Mouse (Mus musculus): ENCODE data around the gene Mast2. TPM values are rescaled to one million over a fixed set of nuclear protein-coding genes. Genes with fewer than 3 reads are reported as not detected.
A peak's percentile ranks its signal among the peaks of the same experiment; 100 is the strongest.

The Mast2 gene
- polyA plus RNA-seq (2014; fragmentation: Nextera tagmentation; extraction: Ambion mirVana), result 17.6 and 25.7 TPM in 2 replicates

- H3K4me3 ChIP-seq (ENCODE audit: low read length), result peak within 1 kb of the TSS; percentile 98
- 2% methylated on average over 64 of the region's 68 CpGs for WGBS
These were observed at the start of gene Mast2 for GRCm38 (mm10) chr4:116464126-116464981. Mast2 (minus strand) TSS chr4:116464183.

GRCm38 (mm10) chr4:116507425-116508218 is 43.6 kb upstream of the Mast2 start, which contains the start of gene Ipp:
Ipp (plus strand) TSS chr4:116507549.
- peak; percentile 99 for ATAC-seq (ENCODE audit: low FRiP score, low TSS enrichment)
- H3K27me3 ChIP-seq (ENCODE audit: control insufficient read depth, insufficient read depth, low read length), result no peaks in the 10 kb centered on the region
- H3K4me1 ChIP-seq (ENCODE audit: control insufficient read depth, insufficient read depth, low read length), result peaks cover 4% of the 10 kb centered on the region; the same call in 1 of the 2 replicates
- H3K9me3 ChIP-seq (ENCODE audit: control insufficient read depth, low read length), result no peaks in the 10 kb centered on the region
- H3K9ac ChIP-seq (ENCODE audit: low read depth, low read length), result peak within 1 kb of the TSS; percentile 77
- H3K27ac ChIP-seq (ENCODE audit: low read depth, low read length), result peak within 1 kb of the TSS; percentile 94
- peak within 1 kb of the TSS; percentile 66 for H3K4me3 ChIP-seq (ENCODE audit: low read length)
- under 1% methylated on average over 52 of the region's 55 CpGs for WGBS
- H3K4me2 ChIP-seq (replicated peaks; ENCODE audit: low read depth, low read length), result peak within 1 kb of the TSS; percentile 57
- H3K36me3 ChIP-seq (ENCODE audit: control insufficient read depth, insufficient read depth, low read length), result no peaks in the 10 kb centered on the region

More at GRCm38 (mm10) chr4:116464126-116464981, at the start of gene Mast2:
- Histone ChIP-seq H3K27me3 (ENCODE audit: control insufficient read depth, insufficient read depth, low read length) (no peaks in the 10 kb centered on the region), H3K27ac (ENCODE audit: low read depth, low read length) (peak within 1 kb of the TSS; percentile 89), H3K9ac (ENCODE audit: low read depth, low read length) (peak within 1 kb of the TSS; percentile 93), H3K36me3 (ENCODE audit: control insufficient read depth, insufficient read depth, low read length) (no peaks in the 10 kb centered on the region), H3K9me3 (ENCODE audit: control insufficient read depth, low read length) (0 out of 2 replicates have a peak, but pooled peaks cover 4% of the 10 kb centered on the region), H3K4me1 (ENCODE audit: control insufficient read depth, insufficient read depth, low read length) (peaks cover 13% of the 10 kb centered on the region), H3K4me2 (replicated peaks; ENCODE audit: low read depth, low read length) (peak within 1 kb of the TSS; percentile 69)
- peak; percentile 91 for ATAC-seq (ENCODE audit: low FRiP score, low TSS enrichment)

- ATAC-seq (ENCODE audit: low FRiP score, low TSS enrichment), result 0 out of 2 replicates have a peak, but pooled peaks have one; percentile 5
- Histone ChIP-seq H3K36me3 (ENCODE audit: control insufficient read depth, insufficient read depth, low read length) (no peaks in the 10 kb centered on the region), H3K27ac (ENCODE audit: low read depth, low read length) (no peak overlapping the region), H3K27me3 (ENCODE audit: control insufficient read depth, insufficient read depth, low read length) (no peaks in the 10 kb centered on the region), H3K9ac (ENCODE audit: low read depth, low read length) (peak overlapping the region; percentile 77), H3K4me1 (ENCODE audit: control insufficient read depth, insufficient read depth, low read length) (peaks cover 4% of the 10 kb centered on the region; the same call in 1 of the 2 replicates), H3K4me3 (ENCODE audit: low read length) (peak overlapping the region; percentile 66), H3K4me2 (replicated peaks; ENCODE audit: low read depth, low read length) (peak overlapping the region; percentile 57), H3K9me3 (ENCODE audit: control insufficient read depth, low read length) (no peaks in the 10 kb centered on the region)
- WGBS, result 27% methylated on average over 11 of the region's 11 CpGs
These were observed 43.0 kb upstream of the Mast2 start for GRCm38 (mm10) chr4:116506886-116507424.

GRCm38 (mm10) chr4:116499978-116500377 is 36.0 kb upstream of the Mast2 start:
- Histone ChIP-seq H3K4me1 (ENCODE audit: control insufficient read depth, insufficient read depth, low read length) (no peaks in the 10 kb centered on the region), H3K4me2 (replicated peaks; ENCODE audit: low read depth, low read length) (no peak overlapping the region), H3K36me3 (ENCODE audit: control insufficient read depth, insufficient read depth, low read length) (no peaks in the 10 kb centered on the region), H3K27me3 (ENCODE audit: control insufficient read depth, insufficient read depth, low read length) (no peaks in the 10 kb centered on the region), H3K9ac (ENCODE audit: low read depth, low read length) (no peak overlapping the region), H3K4me3 (ENCODE audit: low read length) (no peak overlapping the region), H3K27ac (ENCODE audit: low read depth, low read length) (no peak overlapping the region), H3K9me3 (ENCODE audit: control insufficient read depth, low read length) (no peaks in the 10 kb centered on the region)
- WGBS, result 60% methylated on average over 3 of the region's 3 CpGs
- no peak for ATAC-seq (ENCODE audit: low FRiP score, low TSS enrichment)

- ATAC-seq (ENCODE audit: low FRiP score, low TSS enrichment), result no peak
- H3K9me3 ChIP-seq (ENCODE audit: control insufficient read depth, low read length), result peaks cover 3% of the 10 kb centered on the region; the same call in 1 of the 2 replicates
- no peaks in the 10 kb centered on the region for H3K27me3 ChIP-seq (ENCODE audit: control insufficient read depth, insufficient read depth, low read length)
- H3K27ac ChIP-seq (ENCODE audit: low read depth, low read length), result no peak overlapping the region
- H3K4me1 ChIP-seq (ENCODE audit: control insufficient read depth, insufficient read depth, low read length), result no peaks in the 10 kb centered on the region
- H3K9ac ChIP-seq (ENCODE audit: low read depth, low read length), result no peak overlapping the region
- 82% methylated on average over 5 of the region's 5 CpGs for WGBS
- no peak overlapping the region for H3K4me3 ChIP-seq (ENCODE audit: low read length)
- H3K36me3 ChIP-seq (ENCODE audit: control insufficient read depth, insufficient read depth, low read length), result no peaks in the 10 kb centered on the region
- H3K4me2 ChIP-seq (replicated peaks; ENCODE audit: low read depth, low read length), result no peak overlapping the region
These were observed 29.7 kb upstream of the Mast2 start for GRCm38 (mm10) chr4:116493646-116494045.

- Histone ChIP-seq H3K4me2 (replicated peaks; ENCODE audit: low read depth, low read length) (no peak overlapping the region), H3K27ac (ENCODE audit: low read depth, low read length) (peak overlapping the region; percentile 6; the same call in 1 of the 2 replicates), H3K4me3 (ENCODE audit: low read length) (no peak overlapping the region), H3K27me3 (ENCODE audit: control insufficient read depth, insufficient read depth, low read length) (no peaks in the 10 kb centered on the region), H3K9ac (ENCODE audit: low read depth, low read length) (no peak overlapping the region), H3K9me3 (ENCODE audit: control insufficient read depth, low read length) (peaks cover 3% of the 10 kb centered on the region; the same call in 1 of the 2 replicates), H3K4me1 (ENCODE audit: control insufficient read depth, insufficient read depth, low read length) (no peaks in the 10 kb centered on the region), H3K36me3 (ENCODE audit: control insufficient read depth, insufficient read depth, low read length) (no peaks in the 10 kb centered on the region)
- WGBS, result 70% methylated on average over 4 of the region's 4 CpGs
- ATAC-seq (ENCODE audit: low FRiP score, low TSS enrichment), result no peak
These were observed 28.5 kb upstream of the Mast2 start for GRCm38 (mm10) chr4:116492460-116492859.

- Histone ChIP-seq H3K4me2 (replicated peaks; ENCODE audit: low read depth, low read length) (no peak overlapping the region), H3K36me3 (ENCODE audit: control insufficient read depth, insufficient read depth, low read length) (no peaks in the 10 kb centered on the region), H3K27ac (ENCODE audit: low read depth, low read length) (no peak overlapping the region; the same call in 1 of the 2 replicates), H3K9me3 (ENCODE audit: control insufficient read depth, low read length) (peaks cover 3% of the 10 kb centered on the region; the same call in 1 of the 2 replicates), H3K27me3 (ENCODE audit: control insufficient read depth, insufficient read depth, low read length) (no peaks in the 10 kb centered on the region), H3K4me3 (ENCODE audit: low read length) (no peak overlapping the region), H3K9ac (ENCODE audit: low read depth, low read length) (no peak overlapping the region), H3K4me1 (ENCODE audit: control insufficient read depth, insufficient read depth, low read length) (no peaks in the 10 kb centered on the region)
- no peak for ATAC-seq (ENCODE audit: low FRiP score, low TSS enrichment)
- 73% methylated on average over 2 of the region's 2 CpGs for WGBS
These were observed 27.9 kb upstream of the Mast2 start for GRCm38 (mm10) chr4:116491886-116492285.

GRCm38 (mm10) chr4:116491119-116491536 is 27.1 kb upstream of the Mast2 start:
- Histone ChIP-seq H3K9me3 (ENCODE audit: control insufficient read depth, low read length) (peaks cover 3% of the 10 kb centered on the region; the same call in 1 of the 2 replicates), H3K9ac (ENCODE audit: low read depth, low read length) (no peak overlapping the region), H3K27ac (ENCODE audit: low read depth, low read length) (no peak overlapping the region; the same call in 1 of the 2 replicates), H3K4me2 (replicated peaks; ENCODE audit: low read depth, low read length) (no peak overlapping the region), H3K4me1 (ENCODE audit: control insufficient read depth, insufficient read depth, low read length) (no peaks in the 10 kb centered on the region), H3K27me3 (ENCODE audit: control insufficient read depth, insufficient read depth, low read length) (no peaks in the 10 kb centered on the region), H3K36me3 (ENCODE audit: control insufficient read depth, insufficient read depth, low read length) (no peaks in the 10 kb centered on the region), H3K4me3 (ENCODE audit: low read length) (no peak overlapping the region)
- ATAC-seq (ENCODE audit: low FRiP score, low TSS enrichment), result peak; percentile 71
- 74% methylated on average over 2 of the region's 2 CpGs for WGBS
